27 mouse cellular contexts compared by ENCODE assay signal in genomic region chr10:115528892-115529291, GRCm38 (mm10). TPM values are rescaled to one million over a fixed set of nuclear protein-coding genes. Genes with fewer than 3 reads are reported as not detected.
A peak's percentile ranks its signal among the peaks of the same experiment; 100 is the strongest.
DNase-seq lines count a peak whose midpoint lies in the region; ATAC-seq lines count a peak whose summit lies in the region.
"Had no signal": no experiment of that assay in that cellular context is flagged by ENCODE, and none has a peak within 500 bp of the region (broad histone marks: within the 10 kb centered on the region; RNA-seq: fewer than 3 reads in every experiment).

No protein-coding gene starts in this region.

- peaks cover 14% of the 10 kb centered on the region for H3K4me1 ChIP-seq in limb, embryonic 13.5 days
- H3K4me1 ChIP-seq in heart, embryonic 11.5 days (ENCODE audit: control insufficient read depth, insufficient read depth, low read length): peaks cover 7% of the 10 kb centered on the region; the same call in 1 of the 2 replicates
- H3K4me1 ChIP-seq: embryonic facial prominence, embryonic 13.5 days; embryonic facial prominence, embryonic 15.5 days; forebrain, embryonic 13.5 days; forebrain, embryonic 15.5 days had no signal

- intact Hi-C loops in left cerebral cortex, postnatal 36 days (cut with DNase I): no loop called here

- peak; percentile 61 for DNase-seq in Muller cell, postnatal 12 days (ENCODE audit: inconsistent ontology term)
- peak; percentile 70 for DNase-seq in fat pad, adult 2 months (ENCODE audit: extremely low read depth, low read depth, low spot score)
- DNase-seq in urinary bladder, adult 18-20 months (ENCODE audit: low spot score in 2 of 2): no peak
- no peak for DNase-seq in left cerebral cortex, postnatal 36 days (ENCODE audit: low spot score in 2 of 2)
- DNase-seq: adrenal gland, adult 8-10 months; adrenal gland, postnatal 14 days; adrenal gland, postnatal 36 days; cerebellum, adult 11-12 months; cerebellum, adult 2 months; cerebellum, adult 9-10 months; cerebellum, postnatal 10 days; cerebellum, postnatal 25 days; forebrain, postnatal 0 days had no signal

- WGBS in limb, embryonic 13.5 days: 18% methylated on average over 4 of the region's 4 CpGs
- 61% methylated on average over 4 of the region's 4 CpGs for WGBS in heart, embryonic 11.5 days (ENCODE audit: insufficient replicate concordance)

- no peaks in the 10 kb centered on the region for H3K9me3 ChIP-seq in limb, embryonic 13.5 days
- H3K9me3 ChIP-seq in heart, embryonic 11.5 days (replicated peaks; ENCODE audit: control insufficient read depth, low read length): no peaks in the 10 kb centered on the region
- H3K9me3 ChIP-seq: embryonic facial prominence, embryonic 13.5 days; embryonic facial prominence, embryonic 15.5 days; forebrain, embryonic 13.5 days; forebrain, embryonic 15.5 days had no signal

- no peak overlapping the region for H3K4me2 ChIP-seq in limb, embryonic 13.5 days (replicated peaks)
- no peak overlapping the region for H3K4me2 ChIP-seq in heart, embryonic 11.5 days
- H3K4me2 ChIP-seq: embryonic facial prominence, embryonic 13.5 days; embryonic facial prominence, embryonic 15.5 days; forebrain, embryonic 13.5 days; forebrain, embryonic 15.5 days had no signal

- ATAC-seq in limb, embryonic 13.5 days (ENCODE audit: low FRiP score, low read depth): peak; percentile 59; the same call in 1 of the 2 replicates
- ATAC-seq in heart, embryonic 11.5 days (replicated peaks; ENCODE audit: insufficient number of reproducible peaks, low FRiP score, low TSS enrichment): no peak
- ATAC-seq: activated CD4-positive, CD25-positive, alpha-beta regulatory T cell, adult 4 months; forebrain, embryonic 13.5 days; forebrain, embryonic 15.5 days; forebrain, postnatal 0 days; Patski had no signal

- H3K27ac ChIP-seq in limb, embryonic 13.5 days: no peak overlapping the region
- no peak overlapping the region for H3K27ac ChIP-seq in heart, embryonic 11.5 days (ENCODE audit: low read depth, low read length)
- H3K27ac ChIP-seq: embryonic facial prominence, embryonic 13.5 days; embryonic facial prominence, embryonic 15.5 days; forebrain, embryonic 13.5 days; forebrain, embryonic 15.5 days had no signal

- H3K27me3 ChIP-seq in limb, embryonic 13.5 days: no peaks in the 10 kb centered on the region; the same call in 1 of the 2 replicates
- no peaks in the 10 kb centered on the region for H3K27me3 ChIP-seq in heart, embryonic 11.5 days (ENCODE audit: control insufficient read depth, insufficient read depth, low read length)
- H3K27me3 ChIP-seq: embryonic facial prominence, embryonic 13.5 days; embryonic facial prominence, embryonic 15.5 days; forebrain, embryonic 15.5 days; Patski had no signal

- no peaks in the 10 kb centered on the region for H3K36me3 ChIP-seq in limb, embryonic 13.5 days
- no peaks in the 10 kb centered on the region for H3K36me3 ChIP-seq in heart, embryonic 11.5 days (ENCODE audit: control insufficient read depth, insufficient read depth, low read length)
- H3K36me3 ChIP-seq: embryonic facial prominence, embryonic 13.5 days; embryonic facial prominence, embryonic 15.5 days; forebrain, embryonic 15.5 days had no signal

- H3K4me3 ChIP-seq in limb, embryonic 13.5 days: no peak overlapping the region
- H3K4me3 ChIP-seq in heart, embryonic 11.5 days (ENCODE audit: low read depth, low read length): no peak overlapping the region
- H3K4me3 ChIP-seq: embryonic facial prominence, embryonic 13.5 days; embryonic facial prominence, embryonic 15.5 days; erythroblast, embryonic 14.5 days; forebrain, embryonic 13.5 days; forebrain, embryonic 15.5 days had no signal

- no peak overlapping the region for H3K9ac ChIP-seq in limb, embryonic 13.5 days
- H3K9ac ChIP-seq in heart, embryonic 11.5 days (ENCODE audit: low read depth, low read length): no peak overlapping the region
- H3K9ac ChIP-seq: embryonic facial prominence, embryonic 13.5 days; embryonic facial prominence, embryonic 15.5 days; forebrain, embryonic 13.5 days; forebrain, embryonic 15.5 days; forebrain, postnatal 0 days had no signal

RNA-seq across cellular contexts. Expression of gene A930009A15Rik, which starts 40.9 kb away (rescaled TPM):
- 0.32 TPM in 1 of 2 replicates, not detected in the other for polyA plus RNA-seq in limb, embryonic 13.5 days (2015; fragmentation: Nextera tagmentation; extraction: Ambion mirVana)
- polyA plus RNA-seq in heart, embryonic 11.5 days (2014; fragmentation: Nextera tagmentation; extraction: Ambion mirVana): not detected in 2 replicates
- total RNA-seq in left cerebral cortex, postnatal 36 days (2021): under 1 TPM; 0.32 to 0.41 TPM
- total RNA-seq: adrenal gland, adult 18-20 months; adrenal gland, adult 8-10 months; adrenal gland, postnatal 14 days; adrenal gland, postnatal 36 days; ES-E14; forebrain, postnatal 0 days had no signal
- polyA plus RNA-seq: activated CD4-positive, CD25-positive, alpha-beta regulatory T cell, adult 4 months; C2C12; embryonic facial prominence, embryonic 13.5 days; embryonic facial prominence, embryonic 15.5 days; erythroblast, embryonic 14.5 days; forebrain, embryonic 11.5 days; forebrain, embryonic 15.5 days; Patski had no signal

RNA-seq across cellular contexts. Expression of gene Lgr5, which starts 58.7 kb away (rescaled TPM):
- 9.1 and 10.1 TPM in 2 replicates for polyA plus RNA-seq in limb, embryonic 13.5 days (2015; fragmentation: Nextera tagmentation; extraction: Ambion mirVana)
- 0.62 and 0.66 TPM in 2 replicates for polyA plus RNA-seq in heart, embryonic 11.5 days (2014; fragmentation: Nextera tagmentation; extraction: Ambion mirVana)
- total RNA-seq in left cerebral cortex, postnatal 36 days (2021): 1 to 10 TPM; 3.6 to 6.6 TPM
- total RNA-seq: MEL had no signal
- polyA plus RNA-seq: erythroblast, embryonic 14.5 days; Patski had no signal

Comparison
In these comparisons a context has a peak if more than half of its experiments do, and no peak if none do; other contexts are left out.
1. DNase-seq: peak in Muller cell, postnatal 12 days (single experiment) and fat pad, adult 2 months (single experiment); none in urinary bladder, adult 18-20 months (0 of 2) and left cerebral cortex, postnatal 36 days (0 of 2).